Mouse (Mus musculus) embryo, embryonic 10 days (tissue): Measurements from ENCODE around the gene Gm5105.

Experiments used
- DNase-seq: peaks from one replicate; pipeline ENCODE4 v3.0.0-alpha.2; 2015; ENCODE audit warnings: low spot score

Gene Gm5105

GRCm38 (mm10) chr3:138067288-138067687, at the start of gene Gm5105:
Gene Gm5105, minus strand, starts transcription at chr3:138067388.
- no peak for DNase-seq

GRCm38 (mm10) chr3:138116871-138117270, 49.7 kb upstream of the Gm5105 start:
- DNase-seq, result no peak

- no peak for DNase-seq
Measured at GRCm38 (mm10) chr3:138114106-138114505, 46.9 kb upstream of the Gm5105 start.

GRCm38 (mm10) chr3:138110910-138111782, 44.0 kb upstream of the Gm5105 start:
- DNase-seq, result no peak

- no peak for DNase-seq
Measured at GRCm38 (mm10) chr3:138106887-138107286, 39.7 kb upstream of the Gm5105 start.

GRCm38 (mm10) chr3:138105056-138105455, 37.9 kb upstream of the Gm5105 start:
- no peak for DNase-seq

GRCm38 (mm10) chr3:138103690-138104089, 36.5 kb upstream of the Gm5105 start:
- no peak for DNase-seq

- DNase-seq, result no peak
Measured at GRCm38 (mm10) chr3:138101936-138102335, 34.7 kb upstream of the Gm5105 start.

GRCm38 (mm10) chr3:138097718-138098117, 30.5 kb upstream of the Gm5105 start:
- DNase-seq, result no peak

- DNase-seq, result no peak
Measured at GRCm38 (mm10) chr3:138096263-138097028, 29.3 kb upstream of the Gm5105 start.

GRCm38 (mm10) chr3:138095718-138096117, 28.5 kb upstream of the Gm5105 start:
- DNase-seq, result no peak

GRCm38 (mm10) chr3:138095301-138095700, 28.1 kb upstream of the Gm5105 start:
- DNase-seq, result no peak

- no peak for DNase-seq
Measured at GRCm38 (mm10) chr3:138083896-138084295, 16.7 kb upstream of the Gm5105 start.

- DNase-seq, result no peak
Measured at GRCm38 (mm10) chr3:138083073-138083637, 16.0 kb upstream of the Gm5105 start.

GRCm38 (mm10) chr3:138078701-138079100, 11.5 kb upstream of the Gm5105 start:
- no peak for DNase-seq

- DNase-seq, result no peak
Measured at GRCm38 (mm10) chr3:138077476-138078340, 10.5 kb upstream of the Gm5105 start.

- no peak for DNase-seq
Measured at GRCm38 (mm10) chr3:138075209-138075608, 8.0 kb upstream of the Gm5105 start.

GRCm38 (mm10) chr3:138074214-138074613, 7.0 kb upstream of the Gm5105 start:
- no peak for DNase-seq

GRCm38 (mm10) chr3:138071476-138072073, 4.4 kb upstream of the Gm5105 start:
- DNase-seq, result no peak

GRCm38 (mm10) chr3:138071004-138071403, 3.8 kb upstream of the Gm5105 start:
- DNase-seq, result peak; percentile 46

GRCm38 (mm10) chr3:138069756-138070511, 2.7 kb upstream of the Gm5105 start:
- no peak for DNase-seq
